Mouse (Mus musculus): ENCODE results near the gene Igtp. TPM values are rescaled to one million over a fixed set of nuclear protein-coding genes. Genes with fewer than 3 reads are reported as not detected.
"Not testable (repeated sequence)": the region's sequence is repeated elsewhere in the genome, so short reads cannot be mapped to it uniquely, and the experiment has no call there.

Gene Igtp
- polyA plus RNA-seq, 1 experiment from 2014 or later, result 4.9 TPM

DNA sequence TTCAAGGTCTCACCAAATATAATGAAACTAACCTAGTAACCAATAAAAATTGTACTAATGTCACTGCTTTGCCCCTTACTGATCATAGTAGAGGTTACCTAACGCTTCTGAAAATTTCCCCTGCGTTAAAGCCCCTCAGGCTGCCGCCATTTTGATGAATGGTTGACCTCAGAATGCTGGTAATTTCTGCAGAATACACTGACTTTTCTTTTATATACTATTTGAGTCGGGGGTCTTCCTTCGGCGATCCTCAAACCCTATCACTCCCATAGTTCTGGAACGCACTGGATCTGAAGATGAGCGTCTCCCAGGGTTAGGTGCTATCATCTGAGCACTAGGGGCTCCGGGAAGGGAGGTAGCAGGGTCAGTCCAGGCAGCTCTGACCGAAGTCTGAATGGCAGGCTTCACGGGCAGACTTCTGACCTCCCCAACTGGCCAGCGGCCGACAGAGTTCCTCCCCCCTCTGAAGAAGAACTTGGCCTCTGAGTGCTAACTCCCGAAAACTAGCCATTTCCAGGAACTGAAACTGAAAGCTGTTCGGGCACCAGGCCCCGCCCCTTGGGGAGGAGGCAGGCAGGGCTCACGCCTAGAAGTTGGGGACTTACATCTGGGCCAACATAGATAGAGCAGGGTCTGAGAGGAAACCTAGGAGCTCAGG is 15.2 kb downstream of the Igtp start:
- ATAC-seq (ENCODE audit: insufficient read depth, low FRiP score, low read depth), result peak; percentile 90
- Histone ChIP-seq H3K27ac (peak overlapping the region; percentile 12; the same call in 1 of the 2 replicates), H3K4me3 (replicated peaks) (peak overlapping the region; percentile 50), H3K9ac (no peak overlapping the region), H3K4me2 (peak overlapping the region; percentile 65), H3K36me3 (no peaks in the 10 kb centered on the region), H3K4me1 (peaks cover 16% of the 10 kb centered on the region; the same call in 1 of the 2 replicates), H3K27me3 (replicated peaks) (no peaks in the 10 kb centered on the region), H3K9me3 (no peaks in the 10 kb centered on the region)
- 23% methylated on average over 17 of the region's 17 CpGs for WGBS

DNA sequence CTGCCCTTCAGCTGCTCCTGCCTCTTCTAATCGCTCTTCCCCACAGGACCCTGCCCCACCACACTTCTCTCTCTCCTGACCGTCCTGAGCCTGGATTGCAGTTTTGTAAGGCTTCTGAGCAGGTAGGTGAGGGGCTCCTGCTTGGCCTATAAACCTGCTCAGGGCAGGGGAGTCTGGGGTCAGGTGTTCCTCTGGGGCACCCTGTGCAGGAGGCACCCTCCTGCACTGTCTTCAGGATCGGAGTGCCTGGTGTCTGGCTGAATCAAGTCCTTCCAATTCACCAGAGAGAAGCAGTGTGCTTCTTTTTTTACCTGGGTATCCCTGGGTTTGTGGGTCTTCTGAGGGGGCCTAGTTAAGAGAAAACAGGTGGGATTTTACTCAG is 15.7 kb downstream of the Igtp start:
- H3K27me3 ChIP-seq (replicated peaks); H3K9me3 ChIP-seq; H3K27ac ChIP-seq; H3K36me3 ChIP-seq; H3K9ac ChIP-seq: not testable (repeated sequence)
- H3K4me2 ChIP-seq, result peak overlapping the region; percentile 65
- H3K4me1 ChIP-seq, result peaks cover 16% of the 10 kb centered on the region; the same call in 1 of the 2 replicates
- peak; percentile 43; the same call in 1 of the 2 replicates for ATAC-seq (ENCODE audit: insufficient read depth, low FRiP score, low read depth)
- WGBS, result 9% methylated on average over 2 of the region's 3 CpGs
- H3K4me3 ChIP-seq (replicated peaks), result peak overlapping the region; percentile 50

DNA sequence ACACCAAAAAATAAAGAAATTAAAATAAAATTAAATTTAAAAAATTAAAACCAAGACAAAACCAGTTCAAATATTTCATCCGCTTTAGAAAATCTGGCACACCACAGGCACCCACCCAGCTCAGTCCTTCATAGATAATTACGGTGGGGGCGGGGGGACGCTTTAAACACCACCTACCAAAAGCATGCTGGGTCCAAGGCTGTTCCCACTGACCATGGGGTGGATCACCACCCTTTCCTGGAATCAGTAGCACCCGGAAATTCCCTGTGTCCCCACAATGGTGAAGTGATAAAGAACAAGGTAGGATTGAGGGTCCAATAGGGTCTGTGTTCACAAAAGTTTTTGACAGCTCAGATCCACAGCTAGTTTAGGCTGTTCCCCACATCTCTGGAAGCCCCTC is 16.5 kb downstream of the Igtp start:
- no peaks in the 10 kb centered on the region for H3K36me3 ChIP-seq
- no peak overlapping the region for H3K9ac ChIP-seq
- H3K9me3 ChIP-seq, result no peaks in the 10 kb centered on the region
- 61% methylated on average over 5 of the region's 5 CpGs for WGBS
- peaks cover 16% of the 10 kb centered on the region; the same call in 1 of the 2 replicates for H3K4me1 ChIP-seq
- no peak overlapping the region for H3K27ac ChIP-seq
- H3K27me3 ChIP-seq (replicated peaks), result no peaks in the 10 kb centered on the region
- no peak for ATAC-seq (ENCODE audit: insufficient read depth, low FRiP score, low read depth)
- H3K4me3 ChIP-seq (replicated peaks), result no peak overlapping the region
- H3K4me2 ChIP-seq, result 0 out of 2 replicates have a peak overlapping the region, but pooled peaks have one; percentile 16

DNA sequence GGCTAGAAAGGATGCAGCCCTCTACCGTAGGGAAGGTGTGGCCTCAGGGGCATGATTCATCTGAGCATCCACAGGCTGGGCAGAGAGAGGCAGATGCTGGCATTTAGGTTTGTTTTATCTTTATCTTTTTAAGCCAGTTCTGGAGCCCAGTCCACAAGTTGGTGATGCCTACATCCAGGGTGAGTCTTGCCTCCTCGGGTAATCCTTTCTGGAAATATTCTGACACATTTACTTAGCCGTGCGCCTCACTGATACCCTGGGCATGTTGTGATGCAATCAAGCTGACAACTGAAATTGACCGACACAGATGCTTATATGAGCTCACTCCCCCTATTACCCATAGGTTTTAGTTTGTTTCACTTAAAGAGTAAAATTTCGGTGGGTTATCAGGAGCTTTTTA is 17.5 kb downstream of the Igtp start:
- WGBS, result 64% methylated on average over 6 of the region's 6 CpGs
- no peak for ATAC-seq (ENCODE audit: insufficient read depth, low FRiP score, low read depth)

DNA sequence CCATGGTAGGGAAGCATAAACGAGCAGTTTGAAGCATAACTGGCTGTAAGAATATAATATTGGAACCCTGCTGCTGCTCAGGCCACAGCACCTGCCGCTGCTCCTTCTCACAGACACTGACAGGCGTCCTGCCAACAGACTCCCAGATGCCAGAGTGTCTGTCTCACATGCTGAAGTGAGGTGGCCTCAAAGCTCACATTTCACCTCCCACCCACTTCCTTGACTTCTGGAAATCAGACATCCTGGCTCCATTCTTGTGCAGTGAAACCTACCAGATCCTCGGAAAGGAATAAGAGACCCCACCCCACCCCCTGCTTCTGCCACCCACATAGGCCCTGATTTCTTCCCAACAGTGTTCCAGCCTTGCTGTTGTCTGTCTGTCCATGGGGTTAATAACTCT is 24.4 kb downstream of the Igtp start:
- WGBS, result 33% methylated on average over 4 of the region's 4 CpGs

More for the DNA sequence above, 17.5 kb downstream of the Igtp start:
- no peak overlapping the region for H3K9ac ChIP-seq
- H3K27me3 ChIP-seq (replicated peaks), result no peaks in the 10 kb centered on the region
- peaks cover 8% of the 10 kb centered on the region; the same call in 1 of the 2 replicates for H3K4me1 ChIP-seq
- H3K4me3 ChIP-seq (replicated peaks), result no peak overlapping the region
- no peaks in the 10 kb centered on the region for H3K36me3 ChIP-seq
- H3K4me2 ChIP-seq, result no peak overlapping the region
- H3K9me3 ChIP-seq, result no peaks in the 10 kb centered on the region
- H3K27ac ChIP-seq, result no peak overlapping the region

DNA sequence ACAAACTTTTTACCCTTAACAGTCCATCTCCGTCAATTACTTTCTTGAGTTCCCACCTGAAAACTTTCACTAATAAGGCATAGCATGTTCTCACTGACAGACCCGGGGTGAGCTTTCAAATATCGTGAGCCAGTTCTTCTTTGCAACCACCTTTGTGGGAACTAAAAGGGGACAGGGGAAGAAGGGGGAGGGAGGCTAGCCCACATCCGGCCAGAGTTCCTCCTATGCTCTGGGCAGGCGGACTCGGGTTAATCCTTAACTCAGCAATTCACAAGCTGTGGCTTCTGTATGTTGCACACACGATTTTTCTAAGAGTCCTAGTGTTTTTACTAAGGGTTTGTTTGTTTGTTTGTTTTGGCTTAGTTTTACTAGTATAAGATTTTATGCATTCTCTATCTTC is 25.0 kb downstream of the Igtp start:
- Histone ChIP-seq H3K4me3 (replicated peaks) (no peak overlapping the region), H3K27ac (no peak overlapping the region), H3K4me2 (no peak overlapping the region), H3K4me1 (peaks cover 3% of the 10 kb centered on the region), H3K9me3 (no peaks in the 10 kb centered on the region), H3K27me3 (replicated peaks) (no peaks in the 10 kb centered on the region), H3K36me3 (no peaks in the 10 kb centered on the region), H3K9ac (no peak overlapping the region)
- WGBS, result 34% methylated on average over 7 of the region's 7 CpGs
- no peak for ATAC-seq (ENCODE audit: insufficient read depth, low FRiP score, low read depth)

More for the DNA sequence above, 24.4 kb downstream of the Igtp start:
- peaks cover 3% of the 10 kb centered on the region for H3K4me1 ChIP-seq
- no peak overlapping the region for H3K27ac ChIP-seq
- no peak overlapping the region for H3K4me2 ChIP-seq
- no peaks in the 10 kb centered on the region for H3K36me3 ChIP-seq
- no peak for ATAC-seq (ENCODE audit: insufficient read depth, low FRiP score, low read depth)
- no peaks in the 10 kb centered on the region for H3K9me3 ChIP-seq
- H3K4me3 ChIP-seq (replicated peaks), result no peak overlapping the region
- H3K9ac ChIP-seq, result no peak overlapping the region
- H3K27me3 ChIP-seq (replicated peaks), result no peaks in the 10 kb centered on the region

DNA sequence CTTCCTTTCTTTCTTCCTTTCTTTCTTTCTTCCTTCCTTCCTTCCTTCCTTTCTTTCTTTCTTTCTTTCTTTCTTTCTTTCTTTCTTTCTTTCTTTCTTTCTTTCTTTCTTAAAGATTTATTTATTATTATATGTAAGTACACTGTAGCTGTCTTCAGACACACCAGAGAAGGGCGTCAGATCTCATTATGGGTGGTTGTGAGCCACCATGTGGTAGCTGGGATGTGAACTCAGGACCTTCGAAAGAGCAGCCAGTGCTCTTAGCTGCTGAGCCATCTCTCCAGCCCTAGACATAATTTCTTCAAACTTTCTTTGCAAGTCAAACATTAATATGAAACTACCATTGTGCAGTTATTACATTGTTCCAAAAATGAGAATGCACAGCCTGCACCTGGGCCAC is 25.5 kb downstream of the Igtp start:
- not testable (repeated sequence) for H3K4me2 ChIP-seq; H3K27me3 ChIP-seq (replicated peaks); H3K4me3 ChIP-seq (replicated peaks); H3K9me3 ChIP-seq; ATAC-seq (ENCODE audit: insufficient read depth, low FRiP score, low read depth); H3K27ac ChIP-seq; H3K9ac ChIP-seq; H3K36me3 ChIP-seq; H3K4me1 ChIP-seq
- WGBS, result 64% methylated on average over 2 of the region's 2 CpGs

DNA sequence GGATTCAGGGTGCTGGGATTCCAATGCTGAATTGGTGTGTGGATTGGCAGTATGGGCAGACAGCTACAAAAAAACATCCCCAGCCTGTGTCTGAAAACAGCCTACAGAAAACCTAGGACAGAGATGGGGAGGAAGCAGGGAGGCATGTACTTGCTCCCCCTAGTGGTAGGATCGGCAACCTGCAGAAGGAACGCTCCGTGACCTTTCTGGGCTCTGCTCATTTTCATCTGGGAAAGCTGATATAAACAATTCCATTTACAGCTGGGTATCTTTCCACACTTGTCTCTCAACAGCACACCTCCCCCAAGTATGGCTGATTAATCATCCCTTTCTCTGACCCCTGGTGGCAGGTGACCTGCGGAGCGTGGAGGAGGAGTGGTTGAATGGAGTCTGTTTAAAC is 26.3 kb downstream of the Igtp start:
- Histone ChIP-seq H3K27me3 (replicated peaks) (no peaks in the 10 kb centered on the region), H3K9me3 (no peaks in the 10 kb centered on the region), H3K36me3 (no peaks in the 10 kb centered on the region), H3K4me3 (replicated peaks) (no peak overlapping the region), H3K4me1 (peaks cover 3% of the 10 kb centered on the region), H3K4me2 (peak overlapping the region; percentile 27; the same call in 1 of the 2 replicates), H3K9ac (no peak overlapping the region), H3K27ac (peak overlapping the region; percentile 40; the same call in 1 of the 2 replicates)
- WGBS, result 6% methylated on average over 5 of the region's 5 CpGs
- ATAC-seq (ENCODE audit: insufficient read depth, low FRiP score, low read depth), result peak; percentile 47; the same call in 1 of the 2 replicates

DNA sequence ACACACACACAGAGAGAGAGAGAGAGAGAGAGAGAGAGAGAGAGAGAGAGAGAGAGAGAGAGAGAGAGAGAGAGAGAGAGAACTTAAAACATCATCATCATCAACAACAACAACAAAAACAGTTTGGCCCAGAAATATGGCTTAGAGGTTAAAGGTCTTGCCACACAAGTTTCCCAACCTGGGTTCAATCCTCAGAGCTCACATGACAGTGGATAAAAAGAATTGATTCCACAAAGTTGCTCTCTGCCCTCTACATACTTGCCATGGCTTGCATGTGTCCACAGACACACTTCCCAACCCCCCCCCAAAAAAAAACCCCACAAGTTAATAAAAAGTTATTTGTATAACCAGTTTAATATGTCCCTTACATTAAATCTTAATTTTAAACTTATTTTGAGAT is 27.1 kb downstream of the Igtp start:
- no peaks in the 10 kb centered on the region for H3K9me3 ChIP-seq
- no peak overlapping the region for H3K9ac ChIP-seq
- H3K4me3 ChIP-seq (replicated peaks), result no peak overlapping the region
- no peaks in the 10 kb centered on the region for H3K27me3 ChIP-seq (replicated peaks)
- no peak overlapping the region for H3K4me2 ChIP-seq
- no peak overlapping the region for H3K27ac ChIP-seq
- ATAC-seq (ENCODE audit: insufficient read depth, low FRiP score, low read depth), result no peak
- H3K36me3 ChIP-seq, result no peaks in the 10 kb centered on the region
- H3K4me1 ChIP-seq, result peaks cover 3% of the 10 kb centered on the region

DNA sequence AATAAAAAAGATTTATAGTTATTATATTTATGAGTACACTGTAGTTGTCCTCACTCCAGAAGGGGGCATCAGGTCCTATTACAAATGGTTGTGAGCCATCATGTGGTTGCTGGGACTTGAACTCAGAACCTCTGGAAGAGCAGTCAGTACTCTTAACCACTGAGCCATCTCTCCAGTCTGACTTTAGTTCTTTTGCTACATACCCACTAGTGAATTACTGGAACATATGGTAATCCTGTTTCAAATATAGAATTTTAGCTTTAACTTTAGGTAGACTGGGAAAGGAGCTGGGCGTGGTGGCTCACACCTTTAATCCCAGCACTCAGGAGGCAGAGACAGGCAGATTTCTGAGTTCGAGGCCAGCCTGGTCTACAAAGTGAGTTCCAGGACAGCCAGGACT is 28.7 kb downstream of the Igtp start:
- H3K4me2 ChIP-seq; H3K9me3 ChIP-seq; H3K27ac ChIP-seq; H3K9ac ChIP-seq; H3K36me3 ChIP-seq; H3K4me1 ChIP-seq; H3K4me3 ChIP-seq (replicated peaks); ATAC-seq (ENCODE audit: insufficient read depth, low FRiP score, low read depth); H3K27me3 ChIP-seq (replicated peaks): not testable (repeated sequence)
- 89% methylated on average over 2 of the region's 2 CpGs for WGBS

DNA sequence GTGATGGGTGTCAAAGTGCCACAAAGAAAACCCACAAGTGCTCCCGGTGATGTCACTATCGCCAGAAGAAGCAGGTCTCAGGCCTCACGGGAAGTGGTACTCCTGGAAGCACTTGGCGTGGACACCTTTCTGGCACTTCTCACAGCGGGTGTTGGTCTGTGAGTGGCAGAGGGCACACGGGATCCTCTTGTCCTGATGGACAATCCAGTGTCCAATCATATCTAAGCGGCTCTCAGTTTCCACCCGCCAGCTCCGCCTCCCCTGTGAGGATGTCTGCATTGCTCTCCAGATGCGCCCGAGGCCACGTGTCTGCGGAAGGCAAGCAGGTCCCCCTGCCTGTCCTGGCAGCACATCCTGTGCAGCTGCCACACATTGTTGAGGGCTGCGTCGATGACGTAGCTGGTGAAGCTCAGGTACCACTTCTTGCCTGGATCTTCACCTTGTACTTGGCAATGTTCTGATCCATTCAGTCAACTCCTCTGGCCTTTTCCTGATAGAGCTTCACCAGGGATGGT is 31.1 kb downstream of the Igtp start:
- no peak overlapping the region for H3K27ac ChIP-seq
- H3K9me3 ChIP-seq, result no peaks in the 10 kb centered on the region
- peaks cover 2% of the 10 kb centered on the region for H3K4me1 ChIP-seq
- ATAC-seq (ENCODE audit: insufficient read depth, low FRiP score, low read depth), result no peak
- H3K9ac ChIP-seq, result no peak overlapping the region
- H3K4me3 ChIP-seq (replicated peaks), result no peak overlapping the region
- no peaks in the 10 kb centered on the region for H3K27me3 ChIP-seq (replicated peaks)
- H3K4me2 ChIP-seq, result no peak overlapping the region
- WGBS, result 64% methylated on average over 16 of the region's 16 CpGs
- H3K36me3 ChIP-seq, result no peaks in the 10 kb centered on the region

DNA sequence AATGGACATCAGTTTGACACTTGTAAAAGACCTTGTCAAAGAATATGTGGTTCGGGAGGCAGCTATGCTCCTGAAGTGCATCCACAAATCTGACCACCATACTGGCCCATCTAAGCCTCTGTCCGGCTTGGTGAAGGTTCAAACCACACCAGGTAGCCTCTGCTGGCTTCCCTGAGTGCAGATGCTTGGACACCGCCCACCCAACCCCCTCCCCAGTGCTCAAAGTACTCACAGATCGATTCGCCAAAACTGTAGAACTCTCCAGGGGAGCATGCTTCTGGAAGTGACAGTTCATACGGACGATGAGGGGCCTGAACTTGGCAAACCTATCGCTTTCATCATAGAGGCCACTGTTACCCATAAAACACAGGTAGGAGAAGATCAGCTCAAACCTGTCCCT is 31.8 kb downstream of the Igtp start:
- H3K9ac ChIP-seq, result no peak overlapping the region
- no peaks in the 10 kb centered on the region for H3K36me3 ChIP-seq
- H3K27me3 ChIP-seq (replicated peaks), result no peaks in the 10 kb centered on the region
- no peak overlapping the region for H3K4me2 ChIP-seq
- H3K4me1 ChIP-seq, result no peaks in the 10 kb centered on the region
- no peaks in the 10 kb centered on the region for H3K9me3 ChIP-seq
- H3K4me3 ChIP-seq (replicated peaks), result no peak overlapping the region
- ATAC-seq (ENCODE audit: insufficient read depth, low FRiP score, low read depth), result no peak
- 79% methylated on average over 8 of the region's 8 CpGs for WGBS
- no peak overlapping the region for H3K27ac ChIP-seq

Measured in stomach, embryonic 15.5 days (tissue).